Mouse (Mus musculus) embryo, embryonic 11.5 days (tissue): ENCODE data around the gene Acox2.

Experiments used
- DNase-seq: peaks from one replicate; pipeline ENCODE4 v3.0.0-alpha.2; 2012; ENCODE audit warnings: low read depth, low spot score

The Acox2 gene

DNA sequence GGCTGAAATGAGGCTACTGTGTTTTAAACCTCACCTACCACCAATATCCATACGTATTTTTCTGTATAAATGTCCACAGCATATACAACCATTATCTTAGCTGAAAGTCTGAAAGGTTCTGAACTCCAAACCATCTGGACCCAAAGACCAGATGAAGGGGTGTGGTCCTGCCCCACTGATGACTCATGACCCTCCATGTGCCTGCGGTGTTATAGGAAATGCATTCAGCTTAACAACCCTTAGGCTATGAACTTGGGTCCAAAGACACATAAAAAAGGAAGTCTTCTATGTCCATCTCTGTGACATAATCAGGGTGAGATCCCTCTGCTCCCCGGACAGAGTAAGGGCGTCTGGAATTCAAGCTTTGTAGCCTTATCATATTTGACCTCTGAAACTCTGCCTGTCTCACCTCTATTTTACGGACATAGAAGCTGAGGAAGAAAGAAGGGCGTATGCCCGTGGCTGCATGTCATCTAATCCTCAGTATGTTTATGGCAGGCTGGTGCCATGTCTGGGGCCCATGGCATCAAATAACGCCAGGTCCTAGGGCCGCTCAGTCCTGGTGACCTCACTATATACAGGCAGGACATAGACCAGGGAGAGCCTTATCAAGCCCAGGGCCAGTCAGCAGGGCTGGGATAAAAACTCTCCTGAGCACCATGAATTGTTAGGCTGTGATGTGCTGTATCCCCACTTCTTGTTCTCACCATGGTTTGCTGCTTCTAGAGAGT is 8.8 kb downstream of the Acox2 start:
- DNase-seq: no peak

DNA sequence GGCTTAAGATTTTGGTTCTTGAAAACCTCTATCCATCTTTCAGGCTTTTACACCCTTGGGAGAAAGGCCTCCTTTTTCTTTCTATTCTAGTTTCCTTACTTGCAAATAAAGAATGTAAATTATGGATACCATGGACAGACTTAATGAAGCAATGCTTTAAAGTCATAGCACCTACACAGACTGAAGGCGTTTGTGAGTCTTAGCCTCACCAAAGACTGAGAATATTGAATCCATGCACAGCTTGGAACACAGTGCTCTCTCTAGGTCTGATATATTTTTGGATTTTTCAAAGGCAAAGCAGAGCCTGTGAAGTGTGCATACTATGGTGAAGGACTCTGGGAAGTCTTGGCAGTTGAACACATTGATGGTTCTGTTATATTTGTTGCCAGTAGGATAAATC is 9.9 kb downstream of the Acox2 start:
- DNase-seq: no peak

DNA sequence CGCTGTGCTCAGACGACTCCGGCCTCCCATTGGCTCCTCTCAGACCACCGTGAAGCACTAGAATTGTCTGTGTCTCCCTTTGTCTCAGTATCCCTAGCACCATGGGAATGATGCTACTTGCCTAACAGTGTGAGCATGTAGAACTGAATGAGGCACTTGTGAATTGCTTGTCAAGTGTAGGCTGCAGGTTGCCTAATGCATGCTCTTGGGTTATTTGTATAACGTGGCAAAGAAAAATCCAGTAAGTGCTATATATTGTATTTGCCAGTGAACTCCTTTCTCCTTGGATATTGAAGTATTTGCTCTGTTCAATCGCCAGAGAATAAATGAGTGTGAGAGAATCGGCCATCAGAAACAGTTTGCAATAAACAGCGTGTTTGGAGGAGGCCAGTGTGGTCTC is 12.3 kb downstream of the Acox2 start:
- no peak for DNase-seq

DNA sequence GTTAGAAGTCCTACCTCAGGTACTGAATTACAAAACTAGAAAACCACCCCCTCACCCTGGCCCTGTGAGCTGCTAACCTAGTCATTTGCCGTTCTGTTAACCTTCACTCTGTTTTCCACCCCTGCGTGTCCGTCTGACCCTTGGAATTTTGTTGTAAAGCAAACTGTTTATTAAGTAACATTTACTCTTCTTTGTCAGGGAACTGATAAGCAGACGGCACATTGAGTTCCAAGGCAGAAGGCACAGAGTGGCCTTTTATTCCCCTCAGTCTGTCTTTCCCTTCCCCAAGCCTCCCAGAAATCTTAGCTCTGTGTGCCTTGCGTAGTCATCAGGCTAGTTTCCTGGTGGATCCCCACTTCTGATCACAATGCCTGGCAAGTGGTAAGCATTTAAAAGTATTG is 14.9 kb downstream of the Acox2 start:
- no peak for DNase-seq

DNA sequence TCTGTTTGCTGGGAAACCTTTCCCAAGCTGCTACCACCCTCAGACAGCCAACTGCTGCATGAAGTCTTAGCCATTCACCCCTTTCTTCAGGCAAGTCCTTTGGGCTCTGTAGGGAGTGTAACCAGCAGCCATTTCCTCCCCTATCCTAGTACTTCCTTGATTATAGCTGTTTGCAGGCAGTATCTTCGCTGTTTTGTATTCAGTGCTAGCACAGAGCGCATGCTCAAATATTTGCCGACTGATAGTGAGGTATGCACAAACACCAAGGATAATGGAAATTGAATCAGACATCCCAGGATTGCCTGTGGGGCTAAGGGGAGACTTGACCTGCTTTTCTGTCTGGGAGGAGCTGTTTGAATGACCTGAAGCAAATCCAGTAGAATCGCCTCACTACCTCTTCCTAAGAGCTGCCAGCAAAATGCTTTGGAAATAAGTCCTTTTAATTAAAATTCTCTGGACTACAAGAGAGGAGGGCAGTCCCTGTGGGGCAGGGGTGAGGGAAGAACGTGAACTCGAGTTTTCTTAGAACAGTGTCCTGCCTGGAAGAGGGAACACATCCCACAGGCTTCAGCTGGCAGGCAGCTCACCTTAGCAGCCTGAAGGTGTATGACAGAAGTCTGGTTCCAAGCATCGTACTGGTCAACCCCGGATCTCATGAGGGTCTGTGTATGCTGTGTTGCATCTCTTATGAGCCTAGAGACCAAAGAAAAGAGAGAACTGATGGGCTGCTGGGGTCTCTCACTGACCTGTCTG is 15.8 kb downstream of the Acox2 start:
- no peak for DNase-seq

DNA sequence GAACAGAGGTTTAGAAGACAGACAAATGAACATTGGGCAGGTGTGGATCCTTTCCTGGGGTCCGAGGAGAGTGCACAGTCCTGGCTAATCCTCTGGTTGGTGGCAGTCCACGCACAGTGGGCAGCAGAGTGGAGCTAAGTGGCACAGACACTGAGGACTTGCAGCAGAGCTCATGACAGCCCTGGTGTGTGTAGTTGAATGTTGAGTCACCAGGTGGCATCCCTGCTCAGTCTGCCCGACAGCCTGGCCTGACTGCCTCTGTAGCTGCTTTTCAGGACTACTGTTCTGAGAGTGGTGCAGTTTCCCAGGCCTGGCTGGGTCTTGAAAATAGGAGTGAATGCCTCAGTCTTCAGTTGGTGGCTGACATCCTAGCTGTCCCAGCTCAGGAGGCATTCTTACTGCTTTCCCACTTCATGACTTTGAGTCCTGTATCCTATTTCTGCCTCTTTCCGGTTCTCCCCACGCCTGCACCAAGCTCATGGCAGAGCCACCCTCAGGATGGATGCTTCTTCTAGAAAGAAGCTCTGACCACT is 16.7 kb downstream of the Acox2 start:
- no peak for DNase-seq

DNA sequence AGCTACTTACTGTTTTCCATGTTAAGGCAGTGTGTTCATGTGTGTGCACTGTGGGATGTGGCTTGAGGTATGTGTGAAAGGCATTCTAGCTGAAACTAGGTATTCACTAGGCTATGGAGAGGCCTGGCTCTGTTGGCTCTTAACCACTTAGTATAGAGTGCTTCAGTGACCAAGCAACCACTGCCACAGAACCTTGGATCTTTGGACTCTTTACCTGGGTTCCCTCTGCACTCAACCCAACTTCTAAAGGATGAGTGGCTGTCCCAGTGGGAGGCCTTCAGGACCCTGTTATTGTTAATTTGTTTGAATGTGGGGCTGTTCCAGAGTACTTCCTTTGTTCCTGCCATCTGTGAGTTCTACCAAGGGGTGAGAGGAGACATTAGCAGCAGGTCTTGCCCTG is 17.3 kb downstream of the Acox2 start:
- no peak for DNase-seq

DNA sequence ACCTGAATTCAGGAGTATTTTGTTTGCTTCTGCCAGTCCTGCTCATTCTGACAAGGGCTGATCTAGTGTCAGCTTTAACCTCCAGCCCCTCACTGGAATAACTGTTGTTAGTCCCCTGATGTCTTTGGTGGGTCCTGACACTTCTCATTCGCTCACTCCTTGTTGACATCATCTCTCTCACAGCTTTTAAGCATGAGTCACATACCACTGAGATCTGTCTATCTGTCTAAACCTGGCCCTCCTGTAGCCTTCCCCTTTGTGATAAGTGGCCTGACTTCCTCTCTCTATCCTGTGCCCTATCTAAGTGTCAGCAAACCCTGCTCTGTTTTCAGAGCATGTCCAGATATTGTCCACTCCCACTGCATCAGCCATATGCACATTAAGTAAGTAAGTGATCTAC is 25.9 kb downstream of the Acox2 start:
- DNase-seq: no peak

DNA sequence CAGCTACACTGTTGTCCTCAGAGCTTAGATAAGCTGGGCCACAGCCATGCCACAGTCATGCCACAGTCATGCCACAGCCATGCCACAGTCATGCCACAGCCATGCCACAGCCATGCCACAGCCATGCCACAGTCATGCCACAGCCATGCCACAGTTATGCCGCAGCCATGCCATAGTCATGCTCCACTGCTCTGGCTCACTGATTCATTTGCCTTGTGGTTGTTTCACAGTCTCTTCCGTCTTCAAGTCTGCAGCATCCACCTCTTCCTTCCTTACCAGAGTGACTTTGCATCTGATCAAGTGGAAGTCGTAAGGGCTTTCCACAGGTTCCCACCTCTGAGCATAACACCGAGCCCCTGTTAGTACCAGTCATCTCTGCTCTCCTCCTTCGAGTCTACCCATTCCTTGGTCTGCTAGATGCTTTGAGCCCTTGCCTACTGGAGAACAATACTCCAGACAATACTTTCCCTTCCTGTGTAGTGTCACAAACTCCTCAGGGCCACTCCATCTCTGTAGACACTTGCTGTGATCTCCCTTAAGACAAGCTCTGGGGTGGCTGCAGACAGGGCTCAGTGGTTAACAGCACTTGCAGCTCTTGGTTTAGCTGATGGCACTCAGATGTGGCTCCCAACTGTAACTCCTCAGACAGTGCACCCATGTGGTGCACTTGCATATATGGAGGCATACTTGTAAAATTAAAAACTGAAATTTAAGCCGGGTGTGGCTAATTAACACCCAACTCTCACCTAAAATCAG is 26.8 kb downstream of the Acox2 start:
- DNase-seq: no peak

DNA sequence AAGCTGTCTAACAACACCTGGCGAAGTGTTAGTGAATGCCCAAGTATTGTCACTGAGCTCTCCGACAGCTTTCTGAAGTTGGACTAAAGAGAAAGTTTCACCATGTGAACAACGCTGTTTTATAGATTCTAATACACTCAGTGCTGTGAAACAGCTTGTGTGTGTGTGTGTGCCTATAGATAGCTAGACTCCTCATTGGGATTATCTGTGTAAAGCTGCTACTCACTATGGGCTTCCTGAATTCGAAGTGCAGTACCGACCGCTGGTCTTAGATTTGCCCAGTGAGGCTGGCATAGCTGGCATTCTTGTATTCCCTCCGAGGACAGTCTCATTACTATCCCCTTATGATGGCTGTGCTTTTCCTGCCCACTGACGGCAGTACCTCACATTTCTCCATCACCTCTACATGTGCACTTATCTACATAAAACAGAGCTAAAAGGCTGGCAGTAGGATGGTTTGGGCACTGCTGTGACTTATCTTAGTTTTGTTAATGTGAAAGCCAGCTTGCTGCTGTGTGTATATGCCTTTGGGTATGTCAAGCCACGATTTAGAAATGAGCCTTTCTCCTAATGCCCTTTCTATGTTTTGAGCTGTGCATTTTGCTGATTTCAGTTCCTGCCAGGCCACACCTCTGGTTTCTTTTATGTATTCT is 29.7 kb downstream of the Acox2 start:
- DNase-seq: no peak

DNA sequence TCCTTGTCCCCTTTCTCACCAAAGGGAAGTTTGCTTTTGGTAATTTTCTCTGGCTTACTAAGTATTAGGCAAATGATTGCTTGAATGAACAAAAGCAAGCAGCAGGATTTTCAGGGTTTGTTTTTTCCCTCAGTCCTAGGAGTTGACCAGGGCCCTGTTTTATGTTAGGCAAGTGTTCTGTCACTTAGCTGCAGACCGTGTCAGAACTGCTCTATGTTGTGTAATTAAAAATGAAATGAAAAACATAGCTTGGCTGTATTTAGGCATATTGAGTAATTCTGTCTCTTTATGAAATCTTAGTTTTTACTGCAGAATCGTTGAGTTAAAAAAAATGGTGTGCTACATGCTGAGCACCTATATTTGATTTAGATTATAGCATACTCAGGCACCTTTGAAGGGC is 34.3 kb downstream of the Acox2 start:
- DNase-seq: no peak

DNA sequence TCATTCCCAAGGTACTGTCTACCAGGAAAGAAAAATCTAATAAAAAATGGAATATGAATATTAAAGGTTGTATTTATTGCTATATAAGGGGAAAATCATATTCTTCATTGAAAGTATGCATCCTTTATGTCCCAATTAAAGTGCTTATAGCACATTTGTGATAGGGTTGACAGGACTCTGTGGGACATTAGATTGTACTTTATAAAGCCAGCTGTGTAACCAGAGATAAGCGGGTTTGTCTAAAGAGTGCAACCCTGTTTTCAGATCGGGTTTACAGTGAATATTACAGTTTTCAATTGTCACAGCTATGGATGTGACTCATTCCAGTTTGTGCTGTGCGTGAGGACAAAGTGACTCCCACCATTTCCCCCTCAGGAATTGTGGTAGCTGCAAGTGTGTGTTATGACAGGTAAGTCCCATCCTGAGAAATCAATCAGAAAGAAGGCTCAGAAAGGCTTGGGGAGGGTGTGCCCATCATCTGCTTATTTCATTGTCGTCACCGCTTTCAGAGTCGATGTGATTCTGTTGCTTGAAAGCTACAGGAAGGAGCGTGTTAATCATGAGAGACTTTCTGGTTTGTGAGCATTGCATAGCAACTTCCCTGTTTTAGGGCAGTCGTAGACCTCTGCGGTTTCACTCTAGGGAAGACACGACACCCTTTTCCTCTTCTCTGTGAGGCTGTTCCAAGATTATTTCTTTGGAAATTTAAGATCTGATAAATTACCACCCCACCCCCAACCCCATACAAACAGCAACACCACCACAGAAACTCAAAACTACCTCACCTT is 35.5 kb downstream of the Acox2 start:
- DNase-seq: no peak

DNA sequence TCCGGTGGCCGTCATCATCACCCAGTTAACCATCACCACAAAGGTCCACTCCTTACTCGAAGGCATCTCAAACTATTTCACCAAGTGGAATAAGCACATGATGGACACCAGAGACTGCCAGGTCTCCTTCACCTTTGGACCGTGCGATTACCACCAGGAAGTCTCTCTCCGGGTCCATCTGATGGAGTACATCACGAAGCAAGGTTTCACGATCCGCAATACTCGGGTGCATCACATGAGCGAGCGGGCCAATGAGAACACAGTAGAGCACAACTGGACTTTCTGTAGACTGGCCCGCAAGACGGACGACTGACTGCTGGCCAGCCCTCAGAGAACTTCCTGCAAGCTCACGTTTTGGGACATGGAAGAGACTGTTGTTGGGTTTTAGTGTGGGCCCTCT is 36.6 kb downstream of the Acox2 start:
- no peak for DNase-seq

DNA sequence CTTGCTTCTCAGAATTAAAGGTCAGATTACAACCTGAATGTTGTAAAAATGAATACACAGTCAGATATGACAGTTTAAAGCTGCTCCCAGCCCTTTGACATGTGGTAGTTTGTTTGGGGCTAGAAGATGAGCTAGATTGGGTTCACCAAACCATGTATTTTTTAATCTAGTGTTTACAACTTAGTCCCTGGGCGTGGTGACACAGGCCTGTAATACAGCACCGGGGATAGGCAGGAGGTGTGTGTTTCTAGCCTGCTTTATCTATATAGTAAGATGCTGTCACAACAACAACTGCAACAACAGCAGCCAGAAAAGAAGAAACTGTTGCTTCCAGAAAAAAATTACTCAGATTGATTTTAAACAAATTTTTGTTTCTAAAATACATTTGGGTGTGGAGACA is 38.2 kb downstream of the Acox2 start:
- DNase-seq: no peak

DNA sequence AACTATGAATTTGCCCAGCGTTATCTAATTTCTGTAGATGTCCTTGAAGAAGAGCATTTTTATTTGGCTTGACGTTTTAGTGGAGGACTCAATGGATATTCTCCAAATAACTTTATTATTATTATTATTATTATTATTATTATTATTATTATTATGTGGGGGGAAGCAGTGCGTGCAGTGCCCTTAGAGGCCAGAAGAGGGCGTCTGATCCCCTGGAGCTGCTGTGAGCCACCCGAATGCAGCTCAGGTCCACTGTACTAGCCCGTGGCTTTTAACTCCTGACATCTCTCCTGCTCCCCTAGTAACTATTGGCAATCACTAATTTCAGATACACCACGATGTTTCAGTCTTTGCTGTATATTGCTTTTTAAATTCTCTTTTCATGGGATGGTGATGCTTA is 38.8 kb downstream of the Acox2 start:
- no peak for DNase-seq

DNA sequence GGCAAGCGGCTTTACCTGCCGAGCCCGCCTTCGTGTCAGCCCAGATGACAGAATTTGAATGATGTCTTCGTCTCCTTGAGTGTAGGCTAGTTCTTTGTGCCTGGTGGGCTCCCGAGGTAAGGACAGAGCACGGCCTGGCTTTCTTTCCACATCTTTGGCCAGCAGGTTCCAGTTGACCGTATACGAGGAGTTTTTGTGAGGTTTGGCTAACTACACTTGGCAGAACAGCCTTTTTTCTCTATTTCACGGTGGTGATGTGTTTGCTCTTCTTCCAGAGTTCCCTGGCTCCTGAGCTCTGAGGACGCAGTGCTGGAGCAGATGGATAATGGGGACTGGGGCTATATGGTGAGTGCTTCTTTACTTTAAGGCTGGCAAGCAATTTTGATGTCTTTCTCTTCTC is 39.3 kb downstream of the Acox2 start:
- no peak for DNase-seq

DNA sequence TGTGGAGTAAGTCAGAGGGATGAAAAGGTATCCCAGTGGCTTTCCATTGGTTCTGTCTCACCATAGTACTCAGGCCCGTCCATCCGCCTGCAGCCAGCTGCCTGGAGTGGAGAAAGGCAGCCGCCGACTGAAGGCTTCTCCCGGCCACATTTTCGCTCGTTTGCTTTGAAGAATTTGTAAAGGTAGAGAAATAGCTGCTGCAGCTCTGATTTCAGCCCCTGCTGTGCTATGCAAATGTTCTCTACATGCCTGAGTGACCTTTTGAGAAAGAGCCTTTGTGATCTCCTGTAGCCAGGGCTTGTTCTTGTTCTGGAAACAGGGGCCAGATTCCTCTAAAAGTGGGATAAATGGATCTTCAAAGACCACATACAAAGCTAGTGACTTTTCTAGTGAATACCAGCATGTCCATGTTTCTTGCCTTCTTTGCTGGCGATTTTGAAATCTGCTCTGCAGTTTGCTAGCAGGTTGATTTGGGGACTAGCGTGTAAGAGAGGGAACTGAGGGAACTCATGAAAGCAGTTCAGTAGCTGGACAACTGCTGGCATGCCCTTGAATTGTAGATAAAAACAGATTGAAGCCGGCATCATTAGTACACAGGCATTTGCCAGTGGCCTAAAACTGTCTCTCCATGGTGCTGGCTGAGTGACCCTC is 40.3 kb downstream of the Acox2 start:
- no peak for DNase-seq

DNA sequence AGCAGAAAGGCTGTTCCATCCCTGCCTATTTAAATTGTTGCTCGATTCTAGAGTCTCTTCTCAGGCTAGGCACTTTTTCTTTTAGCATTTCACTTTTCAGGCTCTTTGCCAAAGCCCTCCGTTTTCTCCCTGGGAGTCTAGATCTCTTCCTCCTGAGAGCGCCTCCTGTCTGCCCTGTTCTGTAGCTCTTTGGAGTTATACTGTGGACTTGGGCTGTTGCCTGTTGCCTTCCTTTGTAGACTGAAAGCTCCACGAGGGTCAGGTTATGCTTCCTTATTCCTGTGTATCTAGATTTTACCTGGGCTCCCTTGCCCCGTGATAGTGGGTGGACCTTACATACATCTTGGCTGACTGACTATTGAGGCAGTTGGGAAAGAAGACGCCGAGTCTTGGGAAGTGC is 40.9 kb downstream of the Acox2 start:
- DNase-seq: no peak

DNA sequence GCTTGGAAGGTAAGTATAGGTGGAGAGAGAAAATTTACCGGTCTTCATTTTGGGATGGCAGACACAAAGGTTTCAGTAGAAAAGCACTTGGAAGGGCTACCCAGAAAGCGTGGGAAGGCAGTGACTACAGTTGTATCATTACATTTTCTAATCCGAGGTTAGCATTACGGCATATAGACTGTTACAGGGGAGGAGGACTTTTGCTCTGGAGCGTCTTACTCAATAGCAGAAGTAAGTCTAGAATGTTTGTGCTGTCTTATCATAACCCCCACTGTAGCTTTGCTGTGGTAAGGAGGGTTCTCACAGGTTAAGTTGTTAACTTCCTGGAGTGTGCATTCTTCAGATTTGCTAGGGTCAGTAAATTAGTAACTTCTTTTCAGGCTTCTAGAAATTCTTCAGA is 43.1 kb downstream of the Acox2 start:
- no peak for DNase-seq

DNA sequence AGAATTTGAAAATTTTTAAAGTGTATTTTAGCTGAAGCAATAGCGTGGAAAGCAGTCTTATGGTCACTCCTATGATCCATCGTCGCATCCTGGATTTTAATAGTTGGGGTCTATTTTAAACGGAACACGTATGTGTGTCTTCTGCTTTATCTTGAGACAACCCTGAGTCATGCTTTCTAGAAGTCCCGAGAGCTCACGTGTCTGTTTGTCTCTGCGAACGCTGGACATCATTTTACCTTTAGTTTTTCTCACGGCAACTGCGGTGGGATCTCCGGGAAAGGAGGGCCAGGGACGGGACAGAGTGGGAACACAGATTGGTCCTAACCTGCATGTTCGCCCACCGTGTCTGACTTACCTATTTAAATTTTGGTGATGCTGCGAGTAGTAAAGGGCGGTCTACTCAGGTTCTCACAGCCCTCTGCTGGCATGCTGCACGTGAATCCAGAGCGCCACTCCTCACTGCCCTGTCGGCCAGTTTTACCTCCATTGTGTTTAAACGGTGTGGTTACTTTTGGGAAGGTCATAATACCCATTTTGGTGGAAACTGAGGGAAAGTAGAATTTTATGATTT is 43.9 kb downstream of the Acox2 start:
- DNase-seq: no peak
